Mouse (Mus musculus): Measurements from ENCODE around the gene Tubgcp2.

GRCm38 (mm10) chr7:139970979-139971378 is 65.5 kb downstream of the Tubgcp2 start:
- no peak for TF ChIP-seq CTCF (IDR thresholded peaks at IDR 0.05; ENCODE audit: extremely low read depth, insufficient read depth, low read length)
- TF ChIP-seq POLR2A (IDR thresholded peaks at IDR 0.05; ENCODE audit: extremely low read depth, insufficient read depth, low read length) = no peak

All from cortical plate, adult 2 months (tissue).